Mouse (Mus musculus) layer of hippocampus, postnatal 36 days (tissue): Measurements from ENCODE around the gene Olfr814. TPM values are rescaled to one million over a fixed set of nuclear protein-coding genes. Genes with fewer than 3 reads are reported as not detected.
"Not testable (repeated sequence)": the region's sequence is repeated elsewhere in the genome, so short reads cannot be mapped to it uniquely, and the experiment has no call there.

Experiments
- DNase-seq, 2 experiments: peaks; one replicate each; pipeline ENCODE4 v3.0.0; 2022
- total RNA-seq, 2 experiments: library from RNA; stranded (reverse); gene quantifications; 2 replicates each; pipeline ENCODE4 v1.2.3; 2021

Gene Olfr814
- total RNA-seq = not detected

- DNase-seq = not testable (repeated sequence)
These were observed at the start of gene Olfr814 for GRCm38 (mm10) chr10:129879751-129880150. Olfr814 (minus strand) TSS chr10:129879851.

- no peak for DNase-seq
These were observed 35.8 kb upstream of the Olfr814 start, which contains the start of gene Olfr816 for GRCm38 (mm10) chr10:129915497-129915896. Olfr816 (minus strand) TSS chr10:129915597.

GRCm38 (mm10) chr10:129905767-129906166 lies 26.1 kb upstream of the Olfr814 start, which contains the start of gene Olfr815:
Olfr815 (minus strand) TSS chr10:129905867.
- DNase-seq = not testable (repeated sequence)

GRCm38 (mm10) chr10:129885934-129886333 lies 6.3 kb upstream of the Olfr814 start:
- DNase-seq = no peak

- DNase-seq = not testable (repeated sequence)
These were observed 5.8 kb upstream of the Olfr814 start for GRCm38 (mm10) chr10:129885496-129885895.

GRCm38 (mm10) chr10:129855067-129855466 lies 24.6 kb downstream of the Olfr814 start, which contains the start of gene Olfr813:
Olfr813 (plus strand) TSS chr10:129855367.
- no peak for DNase-seq

GRCm38 (mm10) chr10:129847343-129847742 lies 32.3 kb downstream of the Olfr814 start:
- DNase-seq = no peak

GRCm38 (mm10) chr10:129845994-129846393 lies 33.7 kb downstream of the Olfr814 start, which contains the start of gene Olfr812:
Olfr812 (minus strand) TSS chr10:129846094.
- DNase-seq = no peak

Other genes starting within 250 kb of the Olfr814 start
- gene Olfr799, start 242.4 kb downstream of the Olfr814 start, total RNA-seq = not detected
- not detected for gene Olfr800, start 222.2 kb downstream of the Olfr814 start, total RNA-seq
- not detected for gene Olfr801, start 206.0 kb downstream of the Olfr814 start, total RNA-seq
- gene Olfr802, start 191.7 kb downstream of the Olfr814 start, total RNA-seq = under 1 TPM in 1 of 2 experiments, not detected in 1; 0.05 TPM
- not detected for gene Olfr803, start 185.6 kb downstream of the Olfr814 start, total RNA-seq
- not detected for gene Olfr804, start 176.6 kb downstream of the Olfr814 start, total RNA-seq
- not detected for gene Olfr805, start 150.5 kb downstream of the Olfr814 start, total RNA-seq
- not detected for gene Olfr806, start 137.9 kb downstream of the Olfr814 start, total RNA-seq
- not detected for gene Olfr807, start 122.1 kb downstream of the Olfr814 start, total RNA-seq
- gene Olfr808, start 114.4 kb downstream of the Olfr814 start, total RNA-seq = not detected
- gene Olfr809, start 105.2 kb downstream of the Olfr814 start, total RNA-seq = not detected
- not detected for gene Olfr810, start 84.9 kb downstream of the Olfr814 start, total RNA-seq
- not detected for gene Olfr811, start 75.5 kb downstream of the Olfr814 start, total RNA-seq
- gene Olfr812, start 33.8 kb downstream of the Olfr814 start, total RNA-seq = not detected
- not detected for gene Olfr813, start 24.5 kb downstream of the Olfr814 start, total RNA-seq
- not detected for gene Olfr815, start 26.0 kb upstream of the Olfr814 start, total RNA-seq
- gene Olfr816, start 35.7 kb upstream of the Olfr814 start, total RNA-seq = not detected
- not detected for gene Olfr818, start 69.2 kb upstream of the Olfr814 start, total RNA-seq
- gene Olfr819, start 87.4 kb upstream of the Olfr814 start, total RNA-seq = not detected
- not detected for gene Olfr247, start 96.3 kb upstream of the Olfr814 start, total RNA-seq
- not detected for gene Gm10310, start 105.2 kb upstream of the Olfr814 start, total RNA-seq
- not detected for gene Olfr820, start 132.8 kb upstream of the Olfr814 start, total RNA-seq
- not detected for gene Olfr821, start 150.5 kb upstream of the Olfr814 start, total RNA-seq
- gene Olfr822, start 191.4 kb upstream of the Olfr814 start, total RNA-seq = not detected
- gene Olfr823, start 235.5 kb upstream of the Olfr814 start, total RNA-seq = not detected